ENCODE assay signal across 8 mouse cellular contexts in the genomic region with DNA sequence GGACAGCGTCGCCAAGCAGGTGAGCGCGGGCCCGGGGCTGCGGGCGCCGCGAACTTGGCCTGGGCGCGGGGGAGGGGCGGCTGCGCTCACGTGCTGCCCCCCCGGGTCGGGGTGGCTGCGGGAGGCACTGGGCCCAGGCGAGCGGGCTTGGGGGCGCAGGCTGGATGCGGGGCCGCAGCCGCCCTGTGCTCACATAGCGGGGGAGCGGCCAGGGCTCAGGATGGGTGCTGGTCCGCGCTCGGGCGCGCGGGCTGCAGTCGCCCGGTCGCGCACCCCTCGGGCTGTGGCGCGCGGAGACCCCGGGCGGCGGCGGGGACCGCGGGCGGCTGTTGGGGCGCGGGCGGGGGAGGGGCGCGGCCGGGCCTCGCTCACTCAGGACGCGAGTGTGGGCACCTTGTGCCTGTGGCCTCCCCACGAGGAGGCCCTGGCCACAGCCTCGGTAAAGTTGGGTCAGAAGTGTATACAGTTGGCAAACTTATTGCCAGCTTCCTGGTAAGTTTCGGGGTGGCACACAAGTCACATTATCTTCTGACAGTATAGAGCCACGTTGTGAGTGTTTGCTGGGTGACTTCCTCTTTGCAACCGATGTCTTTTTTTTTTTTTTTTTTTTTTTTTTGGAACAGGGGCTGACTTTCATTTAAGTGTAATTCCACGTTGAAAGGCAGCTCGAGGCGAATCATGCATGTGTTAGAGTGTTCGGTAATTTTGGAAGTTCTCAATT. TPM values are rescaled to one million over a fixed set of nuclear protein-coding genes. Genes with fewer than 3 reads are reported as not detected.
DNase-seq lines count a peak whose midpoint lies in the region; ATAC-seq and TF ChIP-seq lines count a peak whose summit lies in the region.

No protein-coding gene starts in this region.

- H3K4me2 ChIP-seq in limb, embryonic 14.5 days (replicated peaks; ENCODE audit: low read depth, low read length, severe bottlenecking), result peak overlapping the region; percentile 61
- peak overlapping the region; percentile 53 for H3K4me2 ChIP-seq in midbrain, embryonic 15.5 days

- TF ChIP-seq POLR2A in limb, embryonic 14.5 days (IDR thresholded peaks at IDR 0.05; ENCODE audit: borderline replicate concordance, extremely low read depth, insufficient read depth, insufficient read length), result no peak

- WGBS in limb, embryonic 14.5 days, result 1% methylated on average over 24 of the region's 64 CpGs
- WGBS in midbrain, embryonic 15.5 days, result under 1% methylated on average over 45 of the region's 64 CpGs

- H3K4me3 ChIP-seq in limb, embryonic 14.5 days (replicated peaks; ENCODE audit: low read length), result peak overlapping the region; percentile 88
- H3K4me3 ChIP-seq in midbrain, embryonic 15.5 days, result peak overlapping the region; percentile 81

- DNase-seq in adrenal gland, adult 2 months, result peak; percentile 73
- no peak for DNase-seq in adrenal gland, postnatal 14 days
- DNase-seq in right cerebral cortex, adult 2 months (ENCODE audit: low spot score in 2 of 2), result peak; percentile 24 to 46
- no peak for DNase-seq in right cerebral cortex, postnatal 4 days
- DNase-seq in limb, embryonic 14.5 days (ENCODE audit: low spot score), result peak; percentile 28
- DNase-seq in thymus, postnatal 25 days, result peak; percentile 79

- no peaks in the 10 kb centered on the region for H3K27me3 ChIP-seq in limb, embryonic 14.5 days (ENCODE audit: control insufficient read depth, insufficient read depth, low read length)
- no peaks in the 10 kb centered on the region for H3K27me3 ChIP-seq in midbrain, embryonic 15.5 days (replicated peaks)

- ATAC-seq in granulocyte monocyte progenitor cell, adult 5-6 weeks (replicated peaks; ENCODE audit: poor library complexity, severe bottlenecking), result peak; percentile 45
- peak; percentile 53 for ATAC-seq in limb, embryonic 14.5 days (ENCODE audit: low FRiP score, low read depth)
- ATAC-seq in midbrain, embryonic 15.5 days (replicated peaks), result peak; percentile 77

- H3K9ac ChIP-seq in limb, embryonic 14.5 days (ENCODE audit: low read depth, low read length, severe bottlenecking), result peak overlapping the region; percentile 96
- H3K9ac ChIP-seq in midbrain, embryonic 15.5 days, result peak overlapping the region; percentile 79

- peaks cover 28% of the 10 kb centered on the region for H3K4me1 ChIP-seq in limb, embryonic 14.5 days (ENCODE audit: control insufficient read depth, insufficient read depth, low read length)
- H3K4me1 ChIP-seq in midbrain, embryonic 15.5 days, result peaks cover 38% of the 10 kb centered on the region

- H3K9me3 ChIP-seq in limb, embryonic 14.5 days (ENCODE audit: control insufficient read depth, low read length), result no peaks in the 10 kb centered on the region
- H3K9me3 ChIP-seq in midbrain, embryonic 15.5 days, result no peaks in the 10 kb centered on the region

- peak overlapping the region; percentile 98 for H3K27ac ChIP-seq in limb, embryonic 14.5 days (replicated peaks; ENCODE audit: low read depth, low read length)
- peak overlapping the region; percentile 98 for H3K27ac ChIP-seq in midbrain, embryonic 15.5 days

- peaks cover 4% of the 10 kb centered on the region for H3K36me3 ChIP-seq in limb, embryonic 14.5 days (ENCODE audit: control insufficient read depth, insufficient read depth, low read length)
- H3K36me3 ChIP-seq in midbrain, embryonic 15.5 days (replicated peaks), result no peaks in the 10 kb centered on the region

RNA-seq across cellular contexts. Expression of a gene that starts 0.6 kb away (rescaled TPM):
- total RNA-seq in adrenal gland, adult 2 months (2021), result 10 to 100 TPM; 70.3 to 84.2 TPM
- polyA plus RNA-seq in adrenal gland, adult 2 months (2012; rRNA removed), result 49.7 and 53.0 TPM in 2 replicates
- total RNA-seq in adrenal gland, postnatal 14 days (2021), result 60.3 and 88.3 TPM in 2 replicates
- total RNA-seq in granulocyte monocyte progenitor cell, adult 5-6 weeks (2014; fragmentation: Nextera tagmentation), result 78.0 and 98.0 TPM in 2 replicates
- total RNA-seq in granulocyte monocyte progenitor cell, adult 5-6 weeks (2017), result 71.4 and 89.8 TPM in 2 replicates
- 27.8 and 29.5 TPM in 2 replicates for polyA plus RNA-seq in limb, embryonic 14.5 days (2012; rRNA removed)
- 26.6 and 27.0 TPM in 2 replicates for polyA plus RNA-seq in limb, embryonic 14.5 days (2014; fragmentation: Nextera tagmentation; extraction: Ambion mirVana)
- 16.1 and 16.2 TPM in 2 replicates for polyA plus RNA-seq in midbrain, embryonic 15.5 days (2015; fragmentation: Nextera tagmentation; extraction: Ambion mirVana)

Comparison
In these comparisons a context has a peak if more than half of its experiments do, and no peak if none do; other contexts are left out.
1. DNase-seq: peak in adrenal gland, adult 2 months (single experiment), right cerebral cortex, adult 2 months (2 of 2), limb, embryonic 14.5 days (single experiment) and thymus, postnatal 25 days (single experiment); none in adrenal gland, postnatal 14 days (single experiment) and right cerebral cortex, postnatal 4 days (single experiment).
2. Peak in every context shown above with its lines, with median percentiles within 50 percentile points of each other: ATAC-seq.